Comparison of ENCODE assay signal across 11 mouse cellular contexts in the genomic region with DNA sequence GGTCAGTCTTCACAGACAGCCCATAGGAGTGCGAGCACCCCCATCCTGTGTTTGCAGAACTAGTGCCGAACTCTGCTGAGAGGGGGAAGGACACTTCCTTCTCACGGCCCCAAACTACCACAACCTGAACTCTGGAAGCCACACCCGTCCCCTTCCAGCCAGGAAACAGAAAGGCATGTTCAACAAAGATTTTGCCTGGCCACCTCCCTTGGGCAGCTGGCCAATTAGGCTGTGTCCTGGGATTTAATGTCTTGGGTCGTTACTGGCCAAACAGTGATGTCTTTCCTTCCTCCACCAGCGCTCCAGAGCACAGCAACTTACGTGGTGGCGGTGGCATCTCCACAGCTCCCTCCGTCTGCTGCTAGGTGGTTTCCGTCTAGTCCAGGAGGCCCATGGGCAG.
DNase-seq lines count a peak whose midpoint lies in the region; ATAC-seq and TF ChIP-seq lines count a peak whose summit lies in the region.
"Had no signal": no experiment of that assay in that cellular context is flagged by ENCODE, and none has a peak within 500 bp of the region (broad histone marks: within the 10 kb centered on the region; RNA-seq: fewer than 3 reads in every experiment).

No protein-coding gene starts in this region.

- ATAC-seq in common myeloid progenitor, adult 5-6 weeks (replicated peaks; ENCODE audit: low read depth, poor library complexity, severe bottlenecking), result peak; percentile 86
- ATAC-seq in lung, postnatal 0 days, result peak; percentile 79
- ATAC-seq in intestine, embryonic 15.5 days, result no peak
- ATAC-seq: Patski had no signal

- TF ChIP-seq EP300 in lung, postnatal 0 days (IDR thresholded peaks at IDR 0.05), result 0 out of 2 replicates have a peak, but pooled peaks have one; percentile 30

- 32% methylated on average over 10 of the region's 10 CpGs for WGBS in lung, postnatal 0 days
- 70% methylated on average over 10 of the region's 10 CpGs for WGBS in intestine, embryonic 15.5 days

- H3K4me3 ChIP-seq in lung, postnatal 0 days (ENCODE audit: low read depth, low read length), result no peak overlapping the region
- no peak overlapping the region for H3K4me3 ChIP-seq in intestine, embryonic 15.5 days (replicated peaks)
- H3K4me3 ChIP-seq: limb, embryonic 13.5 days had no signal

- H3K27me3 ChIP-seq in lung, postnatal 0 days (replicated peaks; ENCODE audit: insufficient read depth, low read length), result no peaks in the 10 kb centered on the region
- no peaks in the 10 kb centered on the region for H3K27me3 ChIP-seq in intestine, embryonic 15.5 days (replicated peaks)
- H3K27me3 ChIP-seq: limb, embryonic 13.5 days; Patski had no signal

- peaks cover 4% of the 10 kb centered on the region; the same call in 1 of the 2 replicates for H3K4me1 ChIP-seq in lung, postnatal 0 days (ENCODE audit: insufficient read depth, low read depth, low read length)
- H3K4me1 ChIP-seq in intestine, embryonic 15.5 days (replicated peaks), result no peaks in the 10 kb centered on the region

- TF ChIP-seq CTCF in lung, postnatal 0 days (IDR thresholded peaks at IDR 0.05), result no peak

- H3K9me3 ChIP-seq in lung, postnatal 0 days (ENCODE audit: low read length), result no peaks in the 10 kb centered on the region
- H3K9me3 ChIP-seq in intestine, embryonic 15.5 days, result no peaks in the 10 kb centered on the region
- H3K9me3 ChIP-seq: limb, embryonic 13.5 days had no signal

- peak; percentile 30 for DNase-seq in adrenal gland, adult 2 months
- no peak for DNase-seq in adrenal gland, postnatal 4 days (ENCODE audit: low spot score in 2 of 2)
- peak; percentile 72 for DNase-seq in heart, postnatal 4 days
- DNase-seq in lung, postnatal 0 days (ENCODE audit: low spot score), result peak; percentile 76
- DNase-seq in retina, embryonic 14.5 days (ENCODE audit: low spot score), result no peak
- no peak for DNase-seq in right cerebral cortex, postnatal 4 days
- DNase-seq: cerebellum, adult 11 months had no signal

- H3K27ac ChIP-seq in lung, postnatal 0 days (ENCODE audit: low read length), result 0 out of 2 replicates have a peak overlapping the region, but pooled peaks have one; percentile 16
- H3K27ac ChIP-seq in intestine, embryonic 15.5 days, result no peak overlapping the region
- H3K27ac ChIP-seq: limb, embryonic 13.5 days had no signal

- H3K36me3 ChIP-seq in lung, postnatal 0 days (ENCODE audit: insufficient read depth, low read length), result no peaks in the 10 kb centered on the region; the same call in 1 of the 2 replicates
- 0 out of 2 replicates have a peak, but pooled peaks cover 4% of the 10 kb centered on the region for H3K36me3 ChIP-seq in intestine, embryonic 15.5 days

- no peak overlapping the region for H3K9ac ChIP-seq in lung, postnatal 0 days (replicated peaks; ENCODE audit: low read depth)
- no peak overlapping the region for H3K9ac ChIP-seq in intestine, embryonic 15.5 days
- H3K9ac ChIP-seq: limb, embryonic 13.5 days had no signal

- H3K4me2 ChIP-seq in lung, postnatal 0 days (replicated peaks; ENCODE audit: low read depth, low read length), result 0 out of 2 replicates have a peak overlapping the region, but pooled peaks have one; percentile 3
- H3K4me2 ChIP-seq in intestine, embryonic 15.5 days (replicated peaks), result no peak overlapping the region
- H3K4me2 ChIP-seq: limb, embryonic 13.5 days had no signal

Comparison
In these comparisons a context has a peak if more than half of its experiments do, and no peak if none do; other contexts are left out.
1. DNase-seq: peak in adrenal gland, adult 2 months (single experiment), heart, postnatal 4 days (single experiment) and lung, postnatal 0 days (single experiment); none in adrenal gland, postnatal 4 days (0 of 2), retina, embryonic 14.5 days (single experiment) and right cerebral cortex, postnatal 4 days (single experiment).